Mouse (Mus musculus): ENCODE results near the gene Rnd1.

The Rnd1 gene

GRCm38 (mm10) chr15:98676940-98677728 lies at the start of gene Rnd1:
Gene Rnd1 (minus strand): TSS chr15:98677461.
- peak; percentile 89 to 92 for DNase-seq

DNA sequence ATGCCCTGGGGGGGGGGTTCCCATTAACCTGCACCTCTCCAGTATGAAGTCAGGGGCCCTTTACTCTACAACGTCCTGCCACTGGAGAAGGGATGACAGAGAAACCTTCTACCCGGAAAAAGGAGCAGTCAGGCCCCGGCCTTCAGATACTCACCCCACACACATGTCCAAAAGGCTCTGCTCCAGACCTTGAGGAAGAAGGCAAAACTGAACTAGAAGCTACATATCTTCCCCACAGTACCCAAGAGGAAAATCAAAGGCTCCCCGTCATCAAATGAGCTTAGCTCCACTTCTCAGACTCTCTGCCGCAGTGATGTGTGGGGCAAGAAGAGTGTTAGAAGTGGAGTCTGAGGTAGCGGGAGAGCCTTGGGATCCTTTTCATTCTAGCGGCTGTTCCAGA lies 49.5 kb upstream of the Rnd1 start:
- no peak for DNase-seq

GRCm38 (mm10) chr15:98726079-98726478 lies 48.8 kb upstream of the Rnd1 start:
- DNase-seq = no peak

GRCm38 (mm10) chr15:98724441-98724840 lies 47.2 kb upstream of the Rnd1 start:
- DNase-seq = peak in 1 of 2 experiments; percentile 22

DNA sequence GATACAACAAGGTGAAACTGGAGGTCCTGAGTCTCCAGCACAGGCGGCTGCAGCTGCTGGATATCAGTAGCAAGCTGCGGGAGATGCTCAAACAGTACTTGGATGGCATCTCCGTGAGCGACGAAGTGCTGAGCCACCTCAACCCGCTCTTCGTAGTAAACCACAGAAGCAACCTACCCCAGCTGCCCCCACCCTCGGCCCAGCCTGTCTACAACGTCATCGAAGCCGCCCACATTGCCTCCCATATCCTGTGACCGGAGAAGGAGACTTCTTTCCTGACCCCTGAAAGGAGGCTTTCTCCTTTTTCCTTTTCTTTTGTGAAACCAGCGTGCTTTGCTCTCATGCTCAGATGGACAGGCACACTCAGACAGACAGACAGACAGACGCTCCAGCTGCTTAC lies 45.6 kb upstream of the Rnd1 start:
- no peak for DNase-seq

DNA sequence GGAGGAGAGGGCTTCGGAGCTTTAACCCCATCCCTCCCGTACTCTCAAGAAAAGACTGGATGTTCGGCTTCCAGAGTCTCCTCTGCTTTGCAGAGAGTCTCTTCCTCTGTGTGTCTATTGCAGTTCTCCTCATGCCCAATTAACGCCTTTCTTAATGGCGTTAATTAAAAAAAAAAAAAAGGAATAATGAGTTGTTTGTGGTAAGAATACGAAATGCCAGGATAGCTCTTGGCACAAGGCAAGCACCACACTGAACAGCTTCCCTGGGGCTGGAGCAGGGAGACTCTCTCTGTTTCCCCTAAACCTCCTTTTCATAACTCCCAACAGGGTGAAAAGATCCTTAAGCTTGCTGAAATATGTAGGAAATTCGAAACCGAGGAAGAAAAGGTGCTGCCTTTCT lies 44.9 kb upstream of the Rnd1 start:
- DNase-seq = no peak

GRCm38 (mm10) chr15:98717301-98717700 lies 40.0 kb upstream of the Rnd1 start:
- no peak for DNase-seq

DNA sequence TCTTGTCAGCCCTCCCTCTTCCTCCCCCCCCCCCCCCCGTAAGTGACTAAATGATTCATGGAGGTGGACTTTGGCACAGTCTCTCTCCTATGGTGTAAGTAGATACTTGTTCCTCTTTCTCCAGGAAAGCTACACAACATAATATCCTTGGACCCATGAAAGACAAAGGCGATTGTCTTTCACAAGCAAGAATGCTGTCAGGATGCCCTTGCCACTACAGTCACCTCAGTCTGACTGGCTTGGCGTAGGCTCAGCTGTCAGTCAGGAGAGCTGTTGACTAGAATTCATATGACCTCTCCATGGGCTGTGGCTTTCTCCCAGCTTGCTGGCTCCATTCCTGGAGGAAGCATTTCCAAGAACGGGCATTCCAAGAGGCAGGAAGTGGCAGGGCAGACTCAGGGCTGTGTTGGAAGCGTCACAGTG lies 37.0 kb upstream of the Rnd1 start:
- peak; percentile 89 to 90 for DNase-seq

GRCm38 (mm10) chr15:98710442-98710841 lies 33.2 kb upstream of the Rnd1 start:
- DNase-seq = peak; percentile 89 to 93

DNA sequence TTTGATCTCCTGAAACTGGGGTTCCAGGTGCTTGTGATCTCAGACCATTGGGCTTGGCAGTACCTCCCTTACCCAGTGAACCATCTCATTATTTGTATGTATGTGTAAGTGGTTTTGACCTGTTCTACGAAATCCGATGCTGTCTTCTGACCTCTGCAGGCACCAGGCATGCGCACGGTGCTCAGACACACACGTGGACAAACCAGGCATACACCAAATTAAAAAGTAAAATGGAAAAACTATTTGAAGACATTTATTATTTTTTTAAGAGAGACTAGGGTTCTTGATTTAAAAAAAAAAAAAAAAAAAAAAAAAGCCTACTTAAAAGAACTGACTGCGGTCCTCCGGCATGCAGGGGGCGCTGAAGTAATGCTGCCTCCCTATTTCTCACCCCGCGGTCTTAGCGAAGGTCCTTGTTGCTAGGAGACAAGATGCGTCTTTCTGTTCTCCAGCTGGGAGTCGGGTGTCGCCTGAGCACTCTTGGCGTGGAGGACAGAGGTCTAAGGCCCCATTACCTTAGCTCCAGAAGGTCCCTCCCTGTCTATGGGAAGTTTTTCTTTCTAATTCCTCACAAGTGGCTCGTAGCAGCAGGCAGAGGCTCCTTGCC lies 30.6 kb upstream of the Rnd1 start, which contains the start of gene Ccdc65:
TSS of gene Ccdc65 (plus strand) at position 442 of the 607 bp plus-strand sequence.
- DNase-seq = peak; percentile 87 to 90

GRCm38 (mm10) chr15:98704312-98704711 lies 27.1 kb upstream of the Rnd1 start:
- DNase-seq = no peak

GRCm38 (mm10) chr15:98699190-98700105 lies 22.2 kb upstream of the Rnd1 start:
- peak; percentile 93 to 94 for DNase-seq

GRCm38 (mm10) chr15:98696216-98696615 lies 19.0 kb upstream of the Rnd1 start:
- peak in 1 of 2 experiments; percentile 22 for DNase-seq

DNA sequence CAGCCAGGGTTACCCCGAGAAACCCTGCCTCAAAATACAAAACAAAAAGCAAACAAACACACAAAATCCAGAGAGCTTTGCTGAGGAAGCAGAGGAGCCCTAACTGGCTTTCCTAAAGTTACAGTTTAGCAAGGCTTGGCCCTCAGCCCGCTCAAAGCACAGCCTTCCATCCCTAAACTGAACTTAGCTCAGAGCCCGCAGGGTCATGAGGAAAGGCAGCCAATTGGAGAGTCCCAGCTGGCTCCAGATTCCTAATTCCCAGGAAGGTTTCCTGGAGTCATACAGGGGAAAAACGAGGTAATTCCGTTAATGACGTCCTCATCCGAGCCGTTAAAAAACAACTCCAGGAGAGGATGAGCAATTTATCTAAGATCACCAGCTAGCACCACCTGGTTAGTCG lies 18.5 kb upstream of the Rnd1 start:
- no peak for DNase-seq

DNA sequence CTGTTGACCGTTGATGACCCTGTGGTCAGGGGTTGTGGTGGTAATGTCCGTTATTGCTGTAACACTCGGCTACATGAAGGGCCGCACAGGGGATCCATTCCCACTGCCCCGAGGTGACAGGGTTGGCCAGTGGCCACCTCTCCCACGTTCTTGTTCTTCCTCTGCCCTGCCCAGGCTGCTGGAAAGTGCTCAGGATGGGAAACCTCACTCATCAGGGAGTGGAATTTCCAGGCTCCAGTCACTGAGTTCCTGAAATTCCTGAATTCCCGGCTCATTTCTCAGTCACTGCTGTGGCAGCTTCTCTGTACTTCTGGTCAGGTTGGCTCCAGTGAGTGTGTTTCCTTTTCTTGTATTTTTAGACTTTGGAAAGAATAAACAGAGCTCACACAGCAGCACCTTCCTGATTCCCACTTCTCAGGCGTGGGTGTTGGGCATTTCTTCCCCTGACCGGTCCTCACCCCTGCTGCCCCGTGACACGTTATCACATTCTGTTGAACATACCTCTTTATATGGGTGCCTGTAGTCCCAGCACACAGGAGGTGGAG lies 15.0 kb upstream of the Rnd1 start:
- no peak for DNase-seq

- no peak for DNase-seq
Measured at GRCm38 (mm10) chr15:98691486-98692147, 14.4 kb upstream of the Rnd1 start.

GRCm38 (mm10) chr15:98689682-98690081 lies 12.4 kb upstream of the Rnd1 start:
- DNase-seq = no peak

- DNase-seq = peak in 1 of 2 experiments; percentile 27
Measured at GRCm38 (mm10) chr15:98685926-98686325, 8.7 kb upstream of the Rnd1 start.

DNA sequence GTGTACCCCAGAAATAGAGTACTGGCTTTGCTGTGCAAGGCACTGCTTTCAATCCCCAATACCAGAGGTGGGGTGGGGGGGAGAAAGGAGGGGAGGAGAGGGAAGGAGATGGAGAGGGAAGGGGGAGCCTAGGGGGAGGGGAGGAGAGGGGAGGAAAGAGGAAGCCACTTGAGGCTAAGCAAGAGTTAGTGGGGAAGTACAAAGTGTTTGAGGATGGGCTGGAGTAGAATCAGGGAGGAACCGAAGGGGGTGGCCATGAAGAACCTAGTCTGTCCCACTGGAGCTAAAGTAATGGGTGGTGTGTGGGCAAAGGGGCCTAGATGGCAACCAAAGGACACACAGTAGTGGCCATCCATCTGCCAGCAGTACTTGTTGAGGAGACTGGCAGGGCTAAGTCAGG lies 6.5 kb upstream of the Rnd1 start:
- no peak for DNase-seq

DNA sequence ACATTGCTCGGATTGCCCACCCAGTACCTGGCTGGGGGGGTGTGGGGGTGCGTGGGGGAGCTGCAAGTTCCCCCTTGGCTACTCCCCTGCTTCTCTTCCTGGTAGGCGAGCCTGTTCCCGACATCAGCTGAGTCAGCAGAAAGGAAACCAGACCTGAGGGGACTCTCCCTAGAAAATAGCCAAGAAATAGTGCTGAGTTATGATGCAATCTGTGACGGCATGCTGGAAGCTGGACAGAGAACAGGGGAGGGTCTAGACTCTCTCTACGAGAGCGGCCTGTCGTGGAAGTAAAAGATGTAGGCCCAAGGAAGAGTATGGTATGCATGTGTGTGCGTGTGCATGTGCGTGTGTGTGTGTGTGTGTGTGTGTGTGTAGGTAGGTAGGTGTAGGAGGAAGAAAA lies 5.9 kb upstream of the Rnd1 start:
- DNase-seq = no peak

- no peak for DNase-seq
Measured at GRCm38 (mm10) chr15:98681633-98682032, 4.4 kb upstream of the Rnd1 start.

- no peak for DNase-seq
Measured at GRCm38 (mm10) chr15:98680660-98681059, 3.4 kb upstream of the Rnd1 start.
